Mouse (Mus musculus): ENCODE data around the gene Stx19.

Gene Stx19

GRCm38 (mm10) chr16:62814491-62814890 lies at the start of gene Stx19:
Gene Stx19, plus strand, starts transcription at chr16:62814676.
- in situ Hi-C loops (cut with MboI, MseI), result no loop called here

- in situ Hi-C loops (cut with MboI, MseI), result no loop called here
Measured at GRCm38 (mm10) chr16:62773462-62773861, 41.0 kb upstream of the Stx19 start.

- in situ Hi-C loops (cut with MboI, MseI), result no loop called here
Measured at GRCm38 (mm10) chr16:62776034-62776433, 38.4 kb upstream of the Stx19 start.

- in situ Hi-C loops (cut with MboI, MseI), result no loop called here
Measured at GRCm38 (mm10) chr16:62778282-62778681, 36.2 kb upstream of the Stx19 start.

- in situ Hi-C loops (cut with MboI, MseI), result no loop called here
Measured at GRCm38 (mm10) chr16:62782229-62782628, 32.2 kb upstream of the Stx19 start.

GRCm38 (mm10) chr16:62786621-62787331 lies 27.7 kb upstream of the Stx19 start, which contains the start of gene Nsun3:
Gene Nsun3, minus strand, starts transcription at chr16:62786818.
- in situ Hi-C loops (cut with MboI, MseI), result loop anchor here in 1 of 2 experiments (5.0 kb wide), 1 partner anchor 56 kb away; no protein-coding TSS in a partner anchor

GRCm38 (mm10) chr16:62796608-62797007 lies 17.9 kb upstream of the Stx19 start:
- in situ Hi-C loops (cut with MboI, MseI), result no loop called here

GRCm38 (mm10) chr16:62798808-62799207 lies 15.7 kb upstream of the Stx19 start:
- in situ Hi-C loops (cut with MboI, MseI), result no loop called here

- in situ Hi-C loops (cut with MboI, MseI), result no loop called here
Measured at GRCm38 (mm10) chr16:62799426-62799825, 15.1 kb upstream of the Stx19 start.

- in situ Hi-C loops (cut with MboI, MseI), result no loop called here
Measured at GRCm38 (mm10) chr16:62799839-62800238, 14.6 kb upstream of the Stx19 start.

GRCm38 (mm10) chr16:62804621-62805020 lies 9.9 kb upstream of the Stx19 start:
- in situ Hi-C loops (cut with MboI, MseI), result no loop called here

- in situ Hi-C loops (cut with MboI, MseI), result no loop called here
Measured at GRCm38 (mm10) chr16:62807249-62807979, 7.1 kb upstream of the Stx19 start.

GRCm38 (mm10) chr16:62810855-62811254 lies 3.6 kb upstream of the Stx19 start:
- in situ Hi-C loops (cut with MboI, MseI), result no loop called here

GRCm38 (mm10) chr16:62813790-62814189 lies 686 bp upstream of the Stx19 start:
- in situ Hi-C loops (cut with MboI, MseI), result no loop called here

GRCm38 (mm10) chr16:62822472-62822871 lies 8.0 kb downstream of the Stx19 start:
- in situ Hi-C loops (cut with MboI, MseI), result no loop called here

- in situ Hi-C loops (cut with MboI, MseI), result no loop called here
Measured at GRCm38 (mm10) chr16:62826156-62827001, 11.9 kb downstream of the Stx19 start.

- in situ Hi-C loops (cut with MboI, MseI), result no loop called here
Measured at GRCm38 (mm10) chr16:62832027-62832426, 17.6 kb downstream of the Stx19 start.

GRCm38 (mm10) chr16:62832481-62832880 lies 18.0 kb downstream of the Stx19 start:
- in situ Hi-C loops (cut with MboI, MseI), result no loop called here

GRCm38 (mm10) chr16:62834016-62834735 lies 19.7 kb downstream of the Stx19 start:
- in situ Hi-C loops (cut with MboI, MseI), result no loop called here

- in situ Hi-C loops (cut with MboI, MseI), result no loop called here
Measured at GRCm38 (mm10) chr16:62845341-62845740, 30.9 kb downstream of the Stx19 start.
